In the genomic region with DNA sequence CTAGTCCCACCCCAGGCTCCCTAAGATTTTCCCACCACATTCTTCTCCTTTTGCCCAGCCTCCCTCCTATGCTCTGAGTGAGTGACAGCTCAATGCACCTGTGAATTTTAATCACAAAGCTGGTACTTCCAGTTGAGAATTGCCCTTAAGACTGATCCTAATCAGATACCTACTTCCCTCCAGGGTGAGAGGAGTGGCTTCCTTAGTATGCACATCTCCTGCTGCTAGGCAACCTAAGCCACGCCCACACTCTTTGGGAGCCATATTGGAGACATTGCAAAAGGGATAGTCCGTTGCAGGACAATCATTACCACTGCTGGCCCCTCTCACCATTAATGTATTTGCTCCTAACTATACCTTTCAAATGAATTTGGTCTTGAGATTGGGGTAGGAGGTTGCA, we compare ENCODE assay signal across 30 mouse cellular contexts. TPM values are rescaled to one million over a fixed set of nuclear protein-coding genes. Genes with fewer than 3 reads are reported as not detected.
A peak's percentile ranks its signal among the peaks of the same experiment; 100 is the strongest.
DNase-seq lines count a peak whose midpoint lies in the region; ATAC-seq and TF ChIP-seq lines count a peak whose summit lies in the region.
"Had no signal": no experiment of that assay in that cellular context is flagged by ENCODE, and none has a peak within 500 bp of the region (broad histone marks: within the 10 kb centered on the region; RNA-seq: fewer than 3 reads in every experiment).

No protein-coding gene starts in this region.

- TF ChIP-seq CTCF in stomach, postnatal 0 days (IDR thresholded peaks at IDR 0.05; ENCODE audit: low read depth): no peak

- no peak for ATAC-seq in neural tube, embryonic 11.5 days (ENCODE audit: insufficient read depth, low FRiP score, low TSS enrichment)
- ATAC-seq in stomach, postnatal 0 days (ENCODE audit: low FRiP score, low TSS enrichment): 0 out of 2 replicates have a peak, but pooled peaks have one; percentile 40
- ATAC-seq: forebrain, embryonic 15.5 days; hindbrain, embryonic 16.5 days; intestine, embryonic 15.5 days; liver, embryonic 12.5 days; liver, postnatal 0 days; midbrain, embryonic 13.5 days had no signal

- H3K27me3 ChIP-seq in neural tube, embryonic 11.5 days (ENCODE audit: control insufficient read depth, insufficient read depth, low read length): no peaks in the 10 kb centered on the region
- no peaks in the 10 kb centered on the region for H3K27me3 ChIP-seq in stomach, postnatal 0 days (ENCODE audit: control insufficient read depth, insufficient read depth, low read length)
- H3K27me3 ChIP-seq: forebrain, embryonic 15.5 days; heart, embryonic 13.5 days; intestine, embryonic 15.5 days; liver, embryonic 12.5 days; midbrain, embryonic 13.5 days; neural tube, embryonic 15.5 days had no signal

- H3K4me1 ChIP-seq in neural tube, embryonic 11.5 days (ENCODE audit: control insufficient read depth, insufficient read depth, low read length): no peaks in the 10 kb centered on the region
- no peaks in the 10 kb centered on the region for H3K4me1 ChIP-seq in stomach, postnatal 0 days (replicated peaks; ENCODE audit: control insufficient read depth, insufficient read depth)
- H3K4me1 ChIP-seq: forebrain, embryonic 15.5 days; intestine, embryonic 15.5 days; liver, embryonic 12.5 days; midbrain, embryonic 13.5 days; neural tube, embryonic 15.5 days had no signal

- 80% methylated on average over 2 of the region's 2 CpGs for WGBS in neural tube, embryonic 11.5 days
- WGBS in stomach, postnatal 0 days: 71% methylated on average over 2 of the region's 2 CpGs

- no peak overlapping the region for H3K27ac ChIP-seq in neural tube, embryonic 11.5 days (ENCODE audit: low read depth, low read length)
- no peak overlapping the region for H3K27ac ChIP-seq in stomach, postnatal 0 days (replicated peaks)
- H3K27ac ChIP-seq: forebrain, embryonic 15.5 days; gastrocnemius, adult 2 months; heart, adult 2 months; heart, embryonic 13.5 days; intestine, embryonic 15.5 days; layer of hippocampus, adult 2 months; liver, embryonic 12.5 days; midbrain, embryonic 13.5 days; neural tube, embryonic 15.5 days had no signal

- no peaks in the 10 kb centered on the region for H3K9me3 ChIP-seq in neural tube, embryonic 11.5 days (ENCODE audit: control insufficient read depth, low read length)
- H3K9me3 ChIP-seq in stomach, postnatal 0 days (ENCODE audit: control insufficient read depth, low read length): no peaks in the 10 kb centered on the region
- H3K9me3 ChIP-seq: forebrain, embryonic 15.5 days; heart, embryonic 13.5 days; intestine, embryonic 15.5 days; liver, embryonic 12.5 days; midbrain, embryonic 13.5 days; neural tube, embryonic 15.5 days had no signal

- no peak overlapping the region for H3K4me2 ChIP-seq in neural tube, embryonic 11.5 days (ENCODE audit: low read depth)
- H3K4me2 ChIP-seq in stomach, postnatal 0 days (replicated peaks; ENCODE audit: low read depth): no peak overlapping the region
- H3K4me2 ChIP-seq: forebrain, embryonic 15.5 days; heart, embryonic 13.5 days; intestine, embryonic 15.5 days; liver, embryonic 12.5 days; midbrain, embryonic 13.5 days; neural tube, embryonic 15.5 days had no signal

- no peak for TF ChIP-seq EP300 in stomach, postnatal 0 days (optimal IDR thresholded peaks at IDR 0.05)

- DNase-seq in neural tube, embryonic 11.5 days (ENCODE audit: low spot score): peak; percentile 7
- no peak for DNase-seq in neural tube, embryonic 10.5 days (ENCODE audit: extremely low spot score, low spot score)
- peak; percentile 38 for DNase-seq in ES-CJ7 (ENCODE audit: low read depth, low spot score)
- peak; percentile 35 for DNase-seq in ZHBTc4 (ENCODE audit: low read depth, low spot score)
- no peak for DNase-seq in stomach, postnatal 0 days (ENCODE audit: low spot score)
- no peak for DNase-seq in left cerebral cortex, adult 11 months (ENCODE audit: low spot score)
- DNase-seq in embryo, embryonic 9.5 days (ENCODE audit: extremely low spot score): no peak
- DNase-seq: adrenal gland, postnatal 10 days; cerebellum, adult 11-12 months; cerebellum, adult 9-11 months; gastrocnemius, adult 2 months; gastrocnemius, postnatal 36 days; heart, adult 2 months; heart, postnatal 10 days; kidney, adult 2 months; kidney, postnatal 36 days; liver, postnatal 0 days; lung, postnatal 4 days; right cerebral cortex, postnatal 25 days; spleen, adult 18-20 months; thymus, adult 18-20 months; thymus, postnatal 25 days had no signal

- H3K9ac ChIP-seq in neural tube, embryonic 11.5 days (ENCODE audit: low read length): no peak overlapping the region
- no peak overlapping the region for H3K9ac ChIP-seq in stomach, postnatal 0 days (ENCODE audit: low read length)
- H3K9ac ChIP-seq: forebrain, embryonic 15.5 days; heart, embryonic 13.5 days; intestine, embryonic 15.5 days; liver, embryonic 12.5 days; liver, postnatal 0 days; midbrain, embryonic 13.5 days; neural tube, embryonic 15.5 days had no signal

- no peaks in the 10 kb centered on the region for H3K36me3 ChIP-seq in neural tube, embryonic 11.5 days (ENCODE audit: control insufficient read depth, insufficient read depth, low read length)
- no peaks in the 10 kb centered on the region for H3K36me3 ChIP-seq in stomach, postnatal 0 days (ENCODE audit: control insufficient read depth, insufficient read depth, low read length)
- H3K36me3 ChIP-seq: forebrain, embryonic 15.5 days; heart, embryonic 13.5 days; intestine, embryonic 15.5 days; liver, embryonic 12.5 days; midbrain, embryonic 13.5 days; neural tube, embryonic 15.5 days had no signal

- no peak overlapping the region for H3K4me3 ChIP-seq in neural tube, embryonic 11.5 days (ENCODE audit: low read depth, low read length)
- no peak overlapping the region for H3K4me3 ChIP-seq in stomach, postnatal 0 days (ENCODE audit: low read depth, low read length)
- H3K4me3 ChIP-seq: forebrain, embryonic 15.5 days; gastrocnemius, adult 2 months; heart, adult 2 months; heart, embryonic 13.5 days; intestine, embryonic 15.5 days; layer of hippocampus, adult 2 months; liver, embryonic 12.5 days; midbrain, embryonic 13.5 days; neural tube, embryonic 15.5 days had no signal

RNA-seq across cellular contexts. Expression of a gene that starts 31.1 kb away (rescaled TPM):
- polyA plus RNA-seq in neural tube, embryonic 11.5 days (2014; fragmentation: Nextera tagmentation; extraction: Ambion mirVana): 36.0 and 43.6 TPM in 2 replicates
- polyA plus RNA-seq in stomach, postnatal 0 days (2015; fragmentation: Nextera tagmentation; extraction: Ambion mirVana): 22.9 and 25.8 TPM in 2 replicates

Comparison
In these comparisons a context has a peak if more than half of its experiments do, and no peak if none do; other contexts are left out.
1. DNase-seq: peak in neural tube, embryonic 11.5 days (single experiment), ES-CJ7 (single experiment) and ZHBTc4 (single experiment); none in neural tube, embryonic 10.5 days (single experiment), stomach, postnatal 0 days (single experiment), left cerebral cortex, adult 11 months (single experiment) and embryo, embryonic 9.5 days (single experiment).